Mouse (Mus musculus): ENCODE results near the gene Sort1. TPM values are rescaled to one million over a fixed set of nuclear protein-coding genes. Genes with fewer than 3 reads are reported as not detected.

The Sort1 gene
- polyA plus RNA-seq, 1 experiment from 2014 or later = 13.8 TPM

DNA sequence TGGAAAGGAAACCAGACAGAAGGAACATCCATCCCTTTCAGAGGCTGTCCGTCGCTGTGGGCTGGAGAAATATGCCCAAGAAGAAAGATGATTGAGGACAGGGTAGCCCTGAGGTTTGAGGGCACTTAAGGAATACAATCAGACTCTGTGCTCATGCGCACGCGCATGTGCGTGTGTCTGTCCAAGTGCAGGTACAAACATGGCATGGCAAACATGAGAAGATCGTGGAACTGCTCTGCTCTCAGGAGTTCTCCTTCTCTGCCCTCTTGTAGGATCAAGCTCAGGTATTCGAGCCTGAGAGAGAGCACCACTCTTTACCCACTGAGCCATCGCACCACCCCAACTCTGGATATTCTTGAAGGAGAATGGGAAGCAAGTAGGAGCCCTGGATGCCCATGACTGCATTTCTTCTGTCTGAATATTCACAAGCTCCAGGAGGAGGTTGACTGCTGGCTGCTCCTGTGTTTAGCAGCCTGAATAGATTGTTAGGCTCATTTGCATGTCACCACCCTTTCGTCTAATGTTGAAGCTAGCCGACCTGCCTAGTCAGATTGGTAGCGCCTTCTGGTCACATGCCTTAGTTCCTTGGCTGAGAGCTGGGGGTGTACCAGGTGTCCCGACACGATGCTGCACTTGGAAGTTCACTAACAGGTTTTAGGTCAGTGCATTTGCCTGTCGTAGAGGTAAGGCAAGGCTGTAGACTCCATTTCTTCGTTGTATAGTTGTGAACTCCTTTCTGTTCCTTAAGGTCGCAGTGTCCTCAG is 7.3 kb downstream of the Sort1 start:
- WGBS = 74% methylated on average over 17 of the region's 17 CpGs
- H3K27ac ChIP-seq (replicated peaks; ENCODE audit: low read depth, low read length) = no peak overlapping the region

DNA sequence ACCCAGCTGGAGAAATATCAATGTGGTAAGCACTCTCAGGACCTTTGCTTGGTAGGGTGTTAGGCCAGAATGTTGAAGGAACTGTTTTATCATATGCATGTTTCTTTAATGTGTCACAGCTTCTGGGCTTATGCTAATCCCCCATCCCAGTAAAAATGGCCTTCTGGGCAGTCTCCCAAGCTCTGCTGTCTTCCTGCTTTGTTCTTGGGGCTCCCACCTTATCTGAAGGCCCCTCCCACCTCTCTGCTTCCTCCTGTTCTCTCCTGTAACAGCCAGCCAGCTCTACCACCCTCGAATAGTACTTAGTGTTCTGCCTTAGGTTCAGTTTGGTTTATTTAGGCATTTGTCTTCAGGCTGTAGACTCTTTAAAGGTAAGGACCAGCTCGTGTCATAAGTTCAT is 10.5 kb downstream of the Sort1 start:
- Histone ChIP-seq H3K4me3 (ENCODE audit: low read depth, low read length) (no peak overlapping the region), H3K9ac (replicated peaks; ENCODE audit: low read length) (no peak overlapping the region), H3K27me3 (ENCODE audit: control insufficient read depth, insufficient read depth, low read length) (no peaks in the 10 kb centered on the region), H3K9me3 (replicated peaks; ENCODE audit: control insufficient read depth, low read length) (no peaks in the 10 kb centered on the region), H3K4me1 (ENCODE audit: control insufficient read depth, insufficient read depth, low read length) (peaks cover 7% of the 10 kb centered on the region), H3K4me2 (ENCODE audit: low read depth, low read length) (no peak overlapping the region), H3K27ac (replicated peaks; ENCODE audit: low read depth, low read length) (no peak overlapping the region), H3K36me3 (replicated peaks; ENCODE audit: control insufficient read depth, insufficient read depth, low read depth, low read length) (no peaks in the 10 kb centered on the region)
- no peak for ATAC-seq (replicated peaks; ENCODE audit: insufficient number of reproducible peaks, low FRiP score, low TSS enrichment, low read depth)
- WGBS = 40% methylated on average over 2 of the region's 2 CpGs
- no peak for DNase-seq (ENCODE audit: low spot score)

More for the DNA sequence above, 7.3 kb downstream of the Sort1 start:
- Histone ChIP-seq H3K9me3 (replicated peaks; ENCODE audit: control insufficient read depth, low read length) (no peaks in the 10 kb centered on the region), H3K4me2 (ENCODE audit: low read depth, low read length) (no peak overlapping the region), H3K4me3 (ENCODE audit: low read depth, low read length) (no peak overlapping the region), H3K4me1 (ENCODE audit: control insufficient read depth, insufficient read depth, low read length) (peaks cover 13% of the 10 kb centered on the region), H3K36me3 (replicated peaks; ENCODE audit: control insufficient read depth, insufficient read depth, low read depth, low read length) (no peaks in the 10 kb centered on the region), H3K27me3 (ENCODE audit: control insufficient read depth, insufficient read depth, low read length) (no peaks in the 10 kb centered on the region), H3K9ac (replicated peaks; ENCODE audit: low read length) (no peak overlapping the region)
- no peak for ATAC-seq (replicated peaks; ENCODE audit: insufficient number of reproducible peaks, low FRiP score, low TSS enrichment, low read depth)
- DNase-seq (ENCODE audit: low spot score) = no peak

DNA sequence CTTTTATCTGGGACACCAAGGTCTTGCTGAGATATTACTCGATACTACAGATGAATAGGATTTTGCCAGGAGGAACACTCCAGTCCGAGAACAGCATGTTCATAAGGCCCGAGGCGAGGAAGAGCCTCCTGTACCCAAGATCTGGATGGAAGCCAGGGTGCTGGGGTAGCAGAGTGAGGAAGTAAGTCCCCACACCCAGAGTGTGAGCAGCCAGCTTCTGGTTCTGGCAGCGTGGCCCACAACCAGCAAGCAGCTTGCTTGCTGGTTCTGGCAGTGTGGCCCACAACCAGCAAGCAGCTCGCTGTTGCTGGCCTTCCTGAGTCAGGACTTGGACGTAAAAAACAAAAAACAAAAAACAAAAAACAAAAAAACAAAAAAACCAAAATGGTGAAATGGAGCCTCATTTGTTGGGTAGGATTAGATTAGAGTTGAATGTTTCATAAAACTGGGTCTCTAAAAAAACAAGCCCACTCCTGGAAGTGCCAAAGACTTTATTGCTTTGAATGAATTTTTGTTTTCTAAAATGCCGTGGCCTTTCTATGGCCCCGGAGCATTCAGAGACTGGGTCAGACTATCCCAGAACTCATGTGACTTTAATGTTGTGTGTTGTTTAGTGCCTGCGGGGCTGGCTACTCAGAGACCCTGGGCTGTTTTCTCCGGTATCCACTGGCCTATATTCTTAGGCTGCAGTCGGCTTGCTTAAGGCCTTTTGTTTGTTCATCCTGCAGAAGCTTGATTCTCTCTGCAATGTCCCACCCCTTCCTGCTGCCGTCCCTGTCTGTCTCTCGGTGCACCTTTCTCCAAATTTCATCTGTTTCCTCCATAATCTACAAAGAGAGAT is 11.7 kb downstream of the Sort1 start:
- no peaks in the 10 kb centered on the region for H3K36me3 ChIP-seq (replicated peaks; ENCODE audit: control insufficient read depth, insufficient read depth, low read depth, low read length)
- peak overlapping the region; percentile 27 for H3K4me2 ChIP-seq (ENCODE audit: low read depth, low read length)
- 46% methylated on average over 14 of the region's 14 CpGs for WGBS
- peak overlapping the region; percentile 34 for H3K9ac ChIP-seq (replicated peaks; ENCODE audit: low read length)
- H3K27ac ChIP-seq (replicated peaks; ENCODE audit: low read depth, low read length) = peak overlapping the region; percentile 25
- peaks cover 7% of the 10 kb centered on the region for H3K4me1 ChIP-seq (ENCODE audit: control insufficient read depth, insufficient read depth, low read length)
- no peak overlapping the region for H3K4me3 ChIP-seq (ENCODE audit: low read depth, low read length)
- no peaks in the 10 kb centered on the region for H3K9me3 ChIP-seq (replicated peaks; ENCODE audit: control insufficient read depth, low read length)
- ATAC-seq (replicated peaks; ENCODE audit: insufficient number of reproducible peaks, low FRiP score, low TSS enrichment, low read depth) (0 out of 2 replicates have a peak, but pooled peaks have one; percentile 11), DNase-seq (ENCODE audit: low spot score) (peak; percentile 26)
- H3K27me3 ChIP-seq (ENCODE audit: control insufficient read depth, insufficient read depth, low read length) = no peaks in the 10 kb centered on the region

DNA sequence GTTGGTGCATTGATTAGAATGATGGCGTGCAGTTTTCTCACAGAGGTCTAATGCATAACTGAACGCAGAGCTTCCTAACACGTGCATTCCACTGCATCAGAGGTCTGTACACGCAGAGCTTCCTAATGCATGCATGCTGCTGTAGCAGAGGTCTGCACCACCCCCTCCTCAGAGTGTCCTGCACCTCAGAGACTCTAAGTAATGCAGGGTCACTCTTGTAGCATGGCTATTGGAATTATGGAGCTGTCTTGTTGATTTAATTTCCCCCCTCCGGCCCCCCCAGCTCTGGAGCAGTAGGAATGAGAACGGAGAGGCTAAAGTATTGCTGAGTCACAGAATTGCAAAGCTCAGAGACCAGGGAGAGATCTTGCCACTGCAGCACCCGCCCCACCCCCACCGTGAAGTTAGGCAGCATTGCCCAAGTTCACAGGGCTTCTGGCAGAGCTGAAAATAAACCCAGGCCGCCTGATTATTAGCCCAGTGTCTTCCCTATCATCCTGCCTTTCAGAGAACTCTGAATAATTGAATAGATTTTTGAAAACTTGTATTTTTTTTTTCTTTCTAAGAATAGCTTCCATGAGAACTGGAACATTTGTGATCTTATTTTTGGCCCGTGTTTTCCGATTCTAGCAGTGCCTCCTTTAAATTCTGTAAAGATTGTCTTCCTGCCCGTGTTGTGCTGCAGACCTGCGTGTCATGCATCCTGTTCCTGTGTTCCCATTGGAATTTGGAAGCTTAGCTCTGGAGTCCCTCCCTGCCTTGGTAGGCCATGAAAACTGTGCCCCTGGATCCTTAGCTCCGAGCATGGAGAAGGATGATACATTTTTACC is 12.6 kb downstream of the Sort1 start:
- ATAC-seq (replicated peaks; ENCODE audit: insufficient number of reproducible peaks, low FRiP score, low TSS enrichment, low read depth) (peak; percentile 78), DNase-seq (ENCODE audit: low spot score) (peak; percentile 62)
- Histone ChIP-seq H3K4me2 (ENCODE audit: low read depth, low read length) (peak overlapping the region; percentile 27), H3K9me3 (replicated peaks; ENCODE audit: control insufficient read depth, low read length) (no peaks in the 10 kb centered on the region), H3K27ac (replicated peaks; ENCODE audit: low read depth, low read length) (peak overlapping the region; percentile 25), H3K4me1 (ENCODE audit: control insufficient read depth, insufficient read depth, low read length) (peaks cover 7% of the 10 kb centered on the region), H3K9ac (replicated peaks; ENCODE audit: low read length) (peak overlapping the region; percentile 34), H3K36me3 (replicated peaks; ENCODE audit: control insufficient read depth, insufficient read depth, low read depth, low read length) (no peaks in the 10 kb centered on the region), H3K4me3 (ENCODE audit: low read depth, low read length) (no peak overlapping the region), H3K27me3 (ENCODE audit: control insufficient read depth, insufficient read depth, low read length) (no peaks in the 10 kb centered on the region)
- WGBS = 15% methylated on average over 14 of the region's 14 CpGs

DNA sequence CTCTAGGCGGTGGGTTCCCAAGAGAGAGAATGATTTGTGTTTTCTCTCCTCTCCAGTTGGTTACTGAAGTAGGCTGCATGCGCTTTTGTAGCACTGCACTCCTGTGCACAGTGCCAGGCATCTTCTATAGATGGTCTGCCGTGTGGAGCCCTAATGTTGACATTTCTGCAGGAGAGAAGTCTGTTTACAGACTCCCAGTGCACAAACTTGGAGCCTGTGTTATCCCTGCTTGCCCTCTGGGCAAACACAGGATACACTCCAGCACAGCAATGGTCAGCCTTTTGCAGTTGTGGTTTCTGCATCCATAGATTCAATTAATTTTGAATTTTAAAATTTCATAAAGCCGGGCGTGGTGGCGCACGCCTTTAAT is 13.2 kb downstream of the Sort1 start:
- no peak overlapping the region for H3K4me2 ChIP-seq (ENCODE audit: low read depth, low read length)
- no peaks in the 10 kb centered on the region for H3K9me3 ChIP-seq (replicated peaks; ENCODE audit: control insufficient read depth, low read length)
- H3K4me3 ChIP-seq (ENCODE audit: low read depth, low read length) = no peak overlapping the region
- DNase-seq (ENCODE audit: low spot score) (no peak), ATAC-seq (replicated peaks; ENCODE audit: insufficient number of reproducible peaks, low FRiP score, low TSS enrichment, low read depth) (no peak)
- H3K4me1 ChIP-seq (ENCODE audit: control insufficient read depth, insufficient read depth, low read length) = peaks cover 7% of the 10 kb centered on the region
- H3K27ac ChIP-seq (replicated peaks; ENCODE audit: low read depth, low read length) = 0 out of 2 replicates have a peak overlapping the region, but pooled peaks have one; percentile 25
- no peaks in the 10 kb centered on the region for H3K27me3 ChIP-seq (ENCODE audit: control insufficient read depth, insufficient read depth, low read length)
- H3K36me3 ChIP-seq (replicated peaks; ENCODE audit: control insufficient read depth, insufficient read depth, low read depth, low read length) = no peaks in the 10 kb centered on the region
- H3K9ac ChIP-seq (replicated peaks; ENCODE audit: low read length) = no peak overlapping the region
- WGBS = 71% methylated on average over 7 of the region's 7 CpGs

DNA sequence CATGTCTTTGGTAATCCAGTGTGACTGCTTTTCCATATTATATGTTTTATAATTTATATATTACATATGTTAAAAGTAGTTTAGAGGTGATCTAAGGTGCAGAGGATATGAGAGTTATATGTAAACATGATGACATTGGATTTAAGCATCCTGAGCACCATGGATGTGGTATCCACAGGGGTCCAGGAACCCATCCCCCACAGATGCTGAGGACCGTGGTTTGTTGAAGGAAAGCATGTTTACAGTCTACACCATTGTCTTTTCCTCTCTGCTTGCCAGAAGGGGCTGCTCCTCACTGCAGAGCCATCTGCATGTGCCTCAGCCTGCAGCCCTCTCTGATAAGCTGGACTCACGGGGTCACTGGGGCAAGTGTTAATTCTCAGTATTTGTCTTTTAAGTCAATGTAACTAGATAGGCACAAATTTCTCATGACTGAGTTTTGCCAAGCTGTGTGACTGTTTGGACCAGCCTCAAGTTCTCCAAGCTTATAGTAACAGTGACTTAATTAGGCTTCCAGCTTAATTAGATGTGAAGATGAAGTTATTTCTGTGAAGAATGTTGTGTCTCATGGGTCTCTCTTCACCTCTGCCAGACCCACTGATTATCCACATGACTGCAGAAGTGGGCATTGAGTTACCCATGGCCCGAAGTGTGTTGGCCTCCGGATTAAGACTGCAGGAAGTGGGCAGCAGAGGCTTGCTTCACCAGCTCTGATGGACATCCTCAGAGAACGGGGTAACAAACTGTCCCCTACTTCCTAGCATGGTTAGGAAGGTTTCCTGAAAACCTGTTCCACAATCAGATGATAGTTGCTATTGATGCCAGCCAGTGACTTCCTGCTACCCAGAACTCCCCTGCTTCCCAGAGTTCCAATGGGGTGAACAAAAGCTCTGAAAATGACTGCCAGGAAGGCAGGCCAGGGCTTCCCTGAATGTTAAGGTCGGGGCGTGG is 14.0 kb downstream of the Sort1 start:
- ATAC-seq (replicated peaks; ENCODE audit: insufficient number of reproducible peaks, low FRiP score, low TSS enrichment, low read depth) = no peak
- WGBS = 59% methylated on average over 7 of the region's 7 CpGs
- Histone ChIP-seq H3K4me1 (ENCODE audit: control insufficient read depth, insufficient read depth, low read length) (peaks cover 7% of the 10 kb centered on the region), H3K9me3 (replicated peaks; ENCODE audit: control insufficient read depth, low read length) (no peaks in the 10 kb centered on the region), H3K27ac (replicated peaks; ENCODE audit: low read depth, low read length) (no peak overlapping the region), H3K27me3 (ENCODE audit: control insufficient read depth, insufficient read depth, low read length) (no peaks in the 10 kb centered on the region), H3K36me3 (replicated peaks; ENCODE audit: control insufficient read depth, insufficient read depth, low read depth, low read length) (no peaks in the 10 kb centered on the region), H3K4me3 (ENCODE audit: low read depth, low read length) (no peak overlapping the region), H3K4me2 (ENCODE audit: low read depth, low read length) (no peak overlapping the region), H3K9ac (replicated peaks; ENCODE audit: low read length) (no peak overlapping the region)
- DNase-seq (ENCODE audit: low spot score) = no peak

DNA sequence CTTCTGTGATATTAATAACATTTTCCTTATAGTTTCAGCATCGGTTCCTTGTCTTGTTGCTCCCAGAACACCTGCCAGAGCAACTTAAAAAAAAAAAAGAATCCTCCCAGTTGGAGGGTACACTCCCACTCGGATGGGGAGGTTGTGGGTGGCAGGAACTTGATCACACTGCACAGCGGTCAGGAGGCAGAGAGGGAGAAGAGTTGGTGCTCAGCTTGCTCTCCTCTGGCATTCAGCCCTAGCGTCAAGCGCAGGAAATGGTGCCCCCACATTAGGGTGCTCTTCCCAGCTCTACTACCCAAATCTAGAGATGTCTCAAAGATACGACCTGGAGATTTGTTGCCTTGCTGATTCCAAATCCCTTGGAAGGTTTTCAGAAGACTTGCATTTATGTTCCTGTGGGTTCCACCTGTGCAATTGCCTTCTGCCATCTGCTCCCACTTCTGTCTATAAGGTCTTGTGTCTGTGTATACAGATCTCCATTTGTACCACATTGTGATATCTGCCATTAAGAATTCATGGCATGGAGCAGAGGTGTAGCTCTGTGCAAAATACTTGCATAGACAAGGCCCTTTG is 16.7 kb downstream of the Sort1 start:
- H3K27me3 ChIP-seq (ENCODE audit: control insufficient read depth, insufficient read depth, low read length) = no peaks in the 10 kb centered on the region
- WGBS = 88% methylated on average over 6 of the region's 6 CpGs
- H3K4me3 ChIP-seq (ENCODE audit: low read depth, low read length) = no peak overlapping the region
- ATAC-seq (replicated peaks; ENCODE audit: insufficient number of reproducible peaks, low FRiP score, low TSS enrichment, low read depth) (no peak), DNase-seq (ENCODE audit: low spot score) (no peak)
- H3K4me1 ChIP-seq (ENCODE audit: control insufficient read depth, insufficient read depth, low read length) = peaks cover 5% of the 10 kb centered on the region
- no peak overlapping the region for H3K27ac ChIP-seq (replicated peaks; ENCODE audit: low read depth, low read length)
- no peak overlapping the region for H3K9ac ChIP-seq (replicated peaks; ENCODE audit: low read length)
- H3K9me3 ChIP-seq (replicated peaks; ENCODE audit: control insufficient read depth, low read length) = no peaks in the 10 kb centered on the region
- H3K4me2 ChIP-seq (ENCODE audit: low read depth, low read length) = no peak overlapping the region
- no peaks in the 10 kb centered on the region for H3K36me3 ChIP-seq (replicated peaks; ENCODE audit: control insufficient read depth, insufficient read depth, low read depth, low read length)

All from embryonic facial prominence, embryonic 11.5 days (tissue).